Mouse (Mus musculus) brain, embryonic 14.5 days (tissue): ENCODE measurements around the gene Runx2.

ENCODE experiments used
- CTCF ChIP-seq: fragments of 200-500 bp; IDR thresholded peaks from 2 replicates; pipeline ENCODE4 v1.5.1; 2012; ENCODE audit warnings: inconsistent platforms, mild to moderate bottlenecking, moderate library complexity, borderline replicate concordance; ENCODE audit not compliant: insufficient read depth, insufficient read length; ENCODE audit errors: extremely low read depth
- POLR2A ChIP-seq: fragments of 200-500 bp; IDR thresholded peaks from 2 replicates; pipeline ENCODE4 v1.6.1; 2012; ENCODE audit warnings: mild to moderate bottlenecking, inconsistent platforms, borderline replicate concordance; ENCODE audit not compliant: poor library complexity, insufficient read depth, insufficient read length, severe bottlenecking; ENCODE audit errors: extremely low read depth

DNA sequence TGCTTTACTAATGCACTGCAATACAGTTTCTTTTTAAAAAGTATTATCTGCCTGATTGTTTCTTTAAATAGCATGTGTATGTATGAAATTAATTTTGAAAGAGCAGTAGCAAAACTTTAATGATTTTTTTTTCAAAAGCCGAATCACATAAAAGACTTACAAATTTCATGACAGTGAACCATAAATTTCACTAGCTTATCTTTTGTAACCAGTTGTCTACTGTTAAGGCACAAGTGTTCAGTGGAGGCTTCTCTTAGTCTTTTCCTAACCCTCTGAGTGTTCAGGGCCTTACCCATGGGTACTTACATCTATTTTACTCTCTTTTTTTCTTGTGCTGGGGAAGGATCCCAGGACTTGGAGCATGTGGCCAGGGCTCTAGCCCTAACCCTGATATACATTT lies 7.6 kb downstream of the Runx2 start:
- TF ChIP-seq CTCF = no peak
- TF ChIP-seq POLR2A = no peak
